Mouse (Mus musculus) B cell, adult 62 days (primary cell): ENCODE measurements around the gene Mtln. TPM values are rescaled to one million over a fixed set of nuclear protein-coding genes. Genes with fewer than 3 reads are reported as not detected.

Experiments
- total RNA-seq: library from RNA; stranded (reverse); gene quantifications from 4 replicates; pipeline ENCODE4 v1.2.4, GENCODE M21; 2023

The Mtln gene
- 10.9 to 15.6 TPM (median 12.8 TPM) in 4 replicates for total RNA-seq

GRCm38 (mm10) chr2:127791919-127792603 lies at the start of gene Mtln:
Gene Mtln (minus strand): TSS chr2:127792488.

GRCm38 (mm10) chr2:127838576-127838975 lies 46.3 kb upstream of the Mtln start, which contains the start of gene Acoxl:
Gene Acoxl (plus strand): TSS chr2:127838876.

GRCm38 (mm10) chr2:127831401-127832102 lies 39.3 kb upstream of the Mtln start, which contains the start of gene Bub1:
Gene Bub1 (minus strand): TSS chr2:127831865.

GRCm38 (mm10) chr2:127788440-127789116 lies 3.7 kb downstream of the Mtln start, which contains the start of gene Nphp1:
Gene Nphp1 (minus strand): TSS chr2:127788897.

Other genes starting within 250 kb of the Mtln start
- gene Zfp661, start 205.4 kb downstream of the Mtln start, total RNA-seq = 4.1 to 5.7 TPM (median 4.9 TPM) in 4 replicates
- 74.3 to 98.2 TPM (median 82.5 TPM) in 4 replicates for gene Mrps5, start 205.3 kb downstream of the Mtln start, total RNA-seq
- gene Mal, start 135.8 kb downstream of the Mtln start, total RNA-seq = not detected in 4 replicates
- 0.44 to 0.85 TPM (median 0.57 TPM) in 3 of 4 replicates, not detected in the other for gene Mall, start 62.6 kb downstream of the Mtln start, total RNA-seq
- 1.4 to 2.9 TPM (median 1.9 TPM) in 4 replicates for gene Nphp1, start 3.6 kb downstream of the Mtln start, total RNA-seq
- 0.39 to 2.0 TPM (median 0.98 TPM) in 4 replicates for gene Bub1, start 39.4 kb upstream of the Mtln start, total RNA-seq
- gene Acoxl, start 46.4 kb upstream of the Mtln start, total RNA-seq = not detected in 4 replicates